Mouse (Mus musculus): ENCODE measurements around the gene Hpse2. TPM values are rescaled to one million over a fixed set of nuclear protein-coding genes. Genes with fewer than 3 reads are reported as not detected.

Gene Hpse2
- polyA plus RNA-seq, 1 experiment from 2014 or later = 0.12 TPM

GRCm38 (mm10) chr19:42752363-42752931 lies 635.7 kb downstream of the Hpse2 start, which contains the start of gene Pyroxd2:
Gene Pyroxd2, minus strand, starts transcription at chr19:42752775.
- H3K4me3 ChIP-seq (ENCODE audit: low read depth, low read length) = peak within 1 kb of the TSS; percentile 15; the same call in 1 of the 2 replicates
- peak; percentile 85 for ATAC-seq (ENCODE audit: low read depth)
- H3K9me3 ChIP-seq (ENCODE audit: control insufficient read depth, low read length) = no peaks in the 10 kb centered on the region
- WGBS = 5% methylated on average over 22 of the region's 22 CpGs
- H3K36me3 ChIP-seq (ENCODE audit: control insufficient read depth, insufficient read depth, low read length) = no peaks in the 10 kb centered on the region
- peak within 1 kb of the TSS; percentile 18; the same call in 1 of the 2 replicates for H3K27ac ChIP-seq (ENCODE audit: low read depth, low read length)
- H3K27me3 ChIP-seq (ENCODE audit: control insufficient read depth, insufficient read depth, low read length) = no peaks in the 10 kb centered on the region
- peak within 1 kb of the TSS; percentile 44; the same call in 1 of the 2 replicates for H3K9ac ChIP-seq (replicated peaks; ENCODE audit: low read depth, low read length)
- peak within 1 kb of the TSS; percentile 39 for H3K4me2 ChIP-seq (ENCODE audit: low read depth, low read length)
- H3K4me1 ChIP-seq (ENCODE audit: control insufficient read depth, insufficient read depth, low read length) = peaks cover 4% of the 10 kb centered on the region; the same call in 1 of the 2 replicates

DNA sequence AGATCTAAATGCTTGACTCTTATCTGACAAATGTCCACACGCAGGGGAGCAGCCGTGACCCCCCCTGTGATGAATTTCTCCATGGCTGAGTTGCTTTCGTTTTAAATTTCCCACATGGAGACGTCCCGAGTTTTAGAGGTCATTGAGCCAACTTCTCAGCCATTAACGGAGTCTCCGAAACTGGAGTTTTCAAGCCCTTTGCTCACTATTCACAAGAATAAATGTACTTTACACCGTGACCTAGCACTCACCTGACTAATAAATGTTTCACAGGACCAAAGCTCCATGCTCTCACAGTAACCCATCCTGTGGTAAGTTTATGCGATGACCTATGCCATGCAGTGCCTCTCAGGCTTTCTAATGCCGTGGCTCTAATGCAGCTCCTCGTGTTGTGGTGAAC lies 638.0 kb downstream of the Hpse2 start:
- 79% methylated on average over 11 of the region's 11 CpGs for WGBS
- Histone ChIP-seq H3K4me3 (ENCODE audit: low read depth, low read length) (no peak overlapping the region), H3K4me2 (ENCODE audit: low read depth, low read length) (no peak overlapping the region), H3K27me3 (ENCODE audit: control insufficient read depth, insufficient read depth, low read length) (no peaks in the 10 kb centered on the region), H3K36me3 (ENCODE audit: control insufficient read depth, insufficient read depth, low read length) (no peaks in the 10 kb centered on the region), H3K27ac (ENCODE audit: low read depth, low read length) (no peak overlapping the region), H3K9me3 (ENCODE audit: control insufficient read depth, low read length) (no peaks in the 10 kb centered on the region), H3K4me1 (ENCODE audit: control insufficient read depth, insufficient read depth, low read length) (peaks cover 4% of the 10 kb centered on the region; the same call in 1 of the 2 replicates), H3K9ac (replicated peaks; ENCODE audit: low read depth, low read length) (no peak overlapping the region)
- no peak for ATAC-seq (ENCODE audit: low read depth)

DNA sequence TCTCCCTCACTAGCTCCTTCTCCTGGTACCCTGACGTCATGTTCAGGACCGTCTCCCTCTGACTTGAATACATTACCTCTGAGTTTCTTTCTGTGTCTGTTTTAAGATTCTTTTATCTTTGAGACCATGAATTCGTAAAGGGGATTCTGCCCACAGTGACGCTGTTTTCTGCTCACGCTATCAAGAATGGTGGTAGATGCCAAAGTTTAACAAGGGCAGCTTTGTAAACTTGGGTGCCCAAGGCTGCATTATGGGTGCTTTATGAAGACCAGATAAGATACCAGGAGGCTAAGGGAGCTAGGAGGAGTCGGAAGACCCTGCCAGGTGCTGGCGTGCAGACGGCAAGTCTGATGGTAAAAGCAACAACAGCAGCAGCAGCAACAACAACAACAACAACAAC lies 641.5 kb downstream of the Hpse2 start:
- Histone ChIP-seq H3K36me3 (ENCODE audit: control insufficient read depth, insufficient read depth, low read length) (no peaks in the 10 kb centered on the region), H3K27me3 (ENCODE audit: control insufficient read depth, insufficient read depth, low read length) (no peaks in the 10 kb centered on the region), H3K4me2 (ENCODE audit: low read depth, low read length) (no peak overlapping the region), H3K27ac (ENCODE audit: low read depth, low read length) (no peak overlapping the region), H3K9ac (replicated peaks; ENCODE audit: low read depth, low read length) (no peak overlapping the region), H3K4me1 (ENCODE audit: control insufficient read depth, insufficient read depth, low read length) (no peaks in the 10 kb centered on the region), H3K9me3 (ENCODE audit: control insufficient read depth, low read length) (no peaks in the 10 kb centered on the region), H3K4me3 (ENCODE audit: low read depth, low read length) (no peak overlapping the region)
- no peak for ATAC-seq (ENCODE audit: low read depth)
- 92% methylated on average over 8 of the region's 8 CpGs for WGBS

GRCm38 (mm10) chr19:42745869-42746224 lies 642.3 kb downstream of the Hpse2 start:
- Histone ChIP-seq H3K4me1 (ENCODE audit: control insufficient read depth, insufficient read depth, low read length) (no peaks in the 10 kb centered on the region), H3K9ac (replicated peaks; ENCODE audit: low read depth, low read length) (no peak overlapping the region), H3K36me3 (ENCODE audit: control insufficient read depth, insufficient read depth, low read length) (no peaks in the 10 kb centered on the region), H3K27ac (ENCODE audit: low read depth, low read length) (no peak overlapping the region), H3K4me3 (ENCODE audit: low read depth, low read length) (no peak overlapping the region), H3K9me3 (ENCODE audit: control insufficient read depth, low read length) (no peaks in the 10 kb centered on the region), H3K4me2 (ENCODE audit: low read depth, low read length) (no peak overlapping the region), H3K27me3 (ENCODE audit: control insufficient read depth, insufficient read depth, low read length) (no peaks in the 10 kb centered on the region)
- WGBS = 85% methylated on average over 4 of the region's 4 CpGs
- no peak for ATAC-seq (ENCODE audit: low read depth)

DNA sequence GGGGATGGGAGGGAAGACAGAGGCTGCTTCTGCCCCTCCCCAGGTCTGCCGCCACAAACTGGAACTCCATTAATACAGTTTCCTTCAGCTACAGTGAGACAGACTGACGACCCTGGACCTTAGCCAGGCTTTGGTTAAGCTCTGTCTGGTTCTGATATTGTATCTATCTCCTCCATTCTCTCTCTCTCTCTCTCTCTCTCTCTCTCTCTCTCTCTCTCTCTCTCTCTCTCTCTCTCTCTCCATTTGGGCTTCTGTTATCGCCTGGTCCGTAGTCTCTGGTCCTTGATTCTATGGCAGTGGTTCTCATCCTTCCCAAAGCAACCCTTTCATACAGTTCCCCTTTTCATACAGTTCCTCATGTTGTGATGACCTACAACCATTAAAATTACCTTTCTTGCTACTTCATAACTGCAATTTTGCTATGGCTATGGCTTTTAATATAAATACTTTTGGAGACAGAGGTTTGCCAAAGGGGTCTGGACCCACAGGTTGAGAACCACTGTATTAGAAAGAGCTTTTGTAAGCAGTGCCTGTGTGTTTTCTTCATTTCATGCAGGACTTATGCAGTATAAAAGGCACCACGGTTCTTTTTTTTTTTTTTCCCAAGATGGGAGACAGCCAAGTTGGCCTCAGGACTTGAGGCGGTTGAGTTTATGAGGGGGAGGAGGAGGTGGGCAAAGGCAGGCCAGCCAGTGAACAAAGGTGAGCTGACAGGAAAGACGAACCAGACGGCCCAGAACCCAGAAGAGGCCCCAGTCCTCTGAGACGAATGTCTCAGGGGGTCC lies 642.9 kb downstream of the Hpse2 start:
- H3K36me3 ChIP-seq (ENCODE audit: control insufficient read depth, insufficient read depth, low read length) = no peaks in the 10 kb centered on the region
- H3K4me1 ChIP-seq (ENCODE audit: control insufficient read depth, insufficient read depth, low read length) = no peaks in the 10 kb centered on the region

GRCm38 (mm10) chr19:42744162-42744586 lies 644.0 kb downstream of the Hpse2 start:
- Histone ChIP-seq H3K36me3 (ENCODE audit: control insufficient read depth, insufficient read depth, low read length) (no peaks in the 10 kb centered on the region), H3K27ac (ENCODE audit: low read depth, low read length) (no peak overlapping the region), H3K4me1 (ENCODE audit: control insufficient read depth, insufficient read depth, low read length) (no peaks in the 10 kb centered on the region), H3K27me3 (ENCODE audit: control insufficient read depth, insufficient read depth, low read length) (no peaks in the 10 kb centered on the region), H3K4me2 (ENCODE audit: low read depth, low read length) (no peak overlapping the region), H3K4me3 (ENCODE audit: low read depth, low read length) (no peak overlapping the region), H3K9ac (replicated peaks; ENCODE audit: low read depth, low read length) (no peak overlapping the region), H3K9me3 (ENCODE audit: control insufficient read depth, low read length) (no peaks in the 10 kb centered on the region)
- 27% methylated on average over 4 of the region's 4 CpGs for WGBS
- peak; percentile 83; the same call in 1 of the 2 replicates for ATAC-seq (ENCODE audit: low read depth)

More for the DNA sequence above, 642.9 kb downstream of the Hpse2 start:
- H3K27ac ChIP-seq (ENCODE audit: low read depth, low read length) = no peak overlapping the region
- no peak for ATAC-seq (ENCODE audit: low read depth)
- H3K4me2 ChIP-seq (ENCODE audit: low read depth, low read length) = no peak overlapping the region
- no peak overlapping the region for H3K4me3 ChIP-seq (ENCODE audit: low read depth, low read length)
- no peak overlapping the region for H3K9ac ChIP-seq (replicated peaks; ENCODE audit: low read depth, low read length)
- no peaks in the 10 kb centered on the region for H3K9me3 ChIP-seq (ENCODE audit: control insufficient read depth, low read length)
- no peaks in the 10 kb centered on the region for H3K27me3 ChIP-seq (ENCODE audit: control insufficient read depth, insufficient read depth, low read length)
- 61% methylated on average over 9 of the region's 9 CpGs for WGBS

GRCm38 (mm10) chr19:42743261-42743660 lies 644.9 kb downstream of the Hpse2 start:
- Histone ChIP-seq H3K4me1 (ENCODE audit: control insufficient read depth, insufficient read depth, low read length) (no peaks in the 10 kb centered on the region), H3K9me3 (ENCODE audit: control insufficient read depth, low read length) (no peaks in the 10 kb centered on the region), H3K27ac (ENCODE audit: low read depth, low read length) (no peak overlapping the region), H3K36me3 (ENCODE audit: control insufficient read depth, insufficient read depth, low read length) (no peaks in the 10 kb centered on the region), H3K4me2 (ENCODE audit: low read depth, low read length) (no peak overlapping the region), H3K4me3 (ENCODE audit: low read depth, low read length) (no peak overlapping the region), H3K27me3 (ENCODE audit: control insufficient read depth, insufficient read depth, low read length) (no peaks in the 10 kb centered on the region), H3K9ac (replicated peaks; ENCODE audit: low read depth, low read length) (no peak overlapping the region)
- WGBS = 29% methylated on average over 16 of the region's 16 CpGs
- ATAC-seq (ENCODE audit: low read depth) = no peak

DNA sequence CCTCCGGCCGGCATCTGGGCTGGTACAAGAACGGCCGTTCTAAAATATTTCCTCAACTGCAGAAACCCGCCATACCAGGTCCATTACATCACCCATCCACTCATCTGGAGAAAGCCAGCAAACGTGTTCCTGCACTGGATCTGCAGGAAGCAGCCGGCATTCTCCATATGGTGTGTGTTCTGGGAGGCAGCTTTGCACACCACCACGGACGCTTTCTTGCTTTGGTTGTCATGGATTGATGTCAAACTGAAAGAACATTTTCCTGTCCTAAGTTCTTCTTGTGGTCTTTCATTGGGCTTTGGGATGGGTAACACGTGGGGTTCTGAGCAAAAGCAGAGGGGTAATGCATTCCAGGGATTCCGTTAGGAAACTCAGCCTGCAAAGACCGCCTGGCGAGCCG lies 646.3 kb downstream of the Hpse2 start:
- H3K4me1 ChIP-seq (ENCODE audit: control insufficient read depth, insufficient read depth, low read length) = no peaks in the 10 kb centered on the region
- WGBS = 80% methylated on average over 14 of the region's 14 CpGs
- H3K36me3 ChIP-seq (ENCODE audit: control insufficient read depth, insufficient read depth, low read length) = no peaks in the 10 kb centered on the region
- no peak overlapping the region for H3K27ac ChIP-seq (ENCODE audit: low read depth, low read length)
- no peak overlapping the region for H3K9ac ChIP-seq (replicated peaks; ENCODE audit: low read depth, low read length)
- no peaks in the 10 kb centered on the region for H3K27me3 ChIP-seq (ENCODE audit: control insufficient read depth, insufficient read depth, low read length)
- no peak overlapping the region for H3K4me3 ChIP-seq (ENCODE audit: low read depth, low read length)
- no peaks in the 10 kb centered on the region for H3K9me3 ChIP-seq (ENCODE audit: control insufficient read depth, low read length)
- no peak for ATAC-seq (ENCODE audit: low read depth)
- H3K4me2 ChIP-seq (ENCODE audit: low read depth, low read length) = no peak overlapping the region

DNA sequence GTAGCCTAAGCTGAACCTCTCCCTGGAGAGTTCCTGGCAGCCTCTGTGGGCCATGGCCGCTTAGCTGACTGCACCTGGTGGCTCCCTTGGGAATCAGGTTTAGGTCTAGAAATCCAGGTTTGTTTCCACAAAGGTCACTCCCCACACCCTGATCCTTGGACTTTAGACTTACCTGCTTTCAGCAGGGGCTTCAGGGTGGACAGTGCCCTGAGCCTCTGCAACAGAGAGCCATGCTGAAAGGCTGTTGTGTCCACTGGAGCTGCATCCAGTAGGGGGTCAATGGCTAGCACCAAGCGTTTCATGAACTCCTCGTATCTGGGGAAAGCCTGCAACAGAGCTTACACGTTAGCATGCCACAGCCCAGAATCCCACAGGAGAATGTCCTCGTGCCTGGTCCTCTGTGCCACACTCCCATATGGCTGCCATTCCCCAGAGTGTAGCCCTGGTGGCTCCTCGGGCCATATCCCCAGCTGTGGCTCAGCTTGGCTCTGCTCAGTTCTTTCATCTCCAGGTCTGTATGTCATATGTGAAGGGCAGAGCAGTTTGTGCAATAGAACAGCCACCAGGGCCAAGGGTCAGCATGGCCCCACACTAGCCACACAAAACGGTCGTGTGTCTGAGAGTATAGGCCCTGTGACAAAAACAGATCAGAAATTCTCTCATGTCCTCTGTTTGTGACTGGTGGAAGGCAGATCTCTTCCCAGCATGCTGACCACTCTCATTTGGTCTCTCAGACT lies 647.8 kb downstream of the Hpse2 start:
- 71% methylated on average over 8 of the region's 8 CpGs for WGBS

More for the DNA sequence above, 647.8 kb downstream of the Hpse2 start:
- no peak overlapping the region for H3K4me2 ChIP-seq (ENCODE audit: low read depth, low read length)
- no peaks in the 10 kb centered on the region for H3K36me3 ChIP-seq (ENCODE audit: control insufficient read depth, insufficient read depth, low read length)
- no peaks in the 10 kb centered on the region for H3K27me3 ChIP-seq (ENCODE audit: control insufficient read depth, insufficient read depth, low read length)
- no peak overlapping the region for H3K9ac ChIP-seq (replicated peaks; ENCODE audit: low read depth, low read length)
- no peaks in the 10 kb centered on the region for H3K9me3 ChIP-seq (ENCODE audit: control insufficient read depth, low read length)
- no peak overlapping the region for H3K4me3 ChIP-seq (ENCODE audit: low read depth, low read length)
- no peak for ATAC-seq (ENCODE audit: low read depth)
- no peak overlapping the region for H3K27ac ChIP-seq (ENCODE audit: low read depth, low read length)
- H3K4me1 ChIP-seq (ENCODE audit: control insufficient read depth, insufficient read depth, low read length) = no peaks in the 10 kb centered on the region

Measured in neural tube, embryonic 14.5 days (tissue).